Mouse (Mus musculus): ENCODE measurements at regions not wholly inside any gene's neighbourhood (a gene's known extent, or its start where the extent isn't known, plus 50 kb on each side); places are given as distances from the start of the nearest gene placed in this dataset.
A peak's percentile ranks its signal among the peaks of the same experiment; 100 is the strongest.

GRCm38 (mm10) chr5:46092549-46092948 lies 235.1 kb upstream of the Lcorl start:
- no peak for DNase-seq (ENCODE audit: low spot score)

DNA sequence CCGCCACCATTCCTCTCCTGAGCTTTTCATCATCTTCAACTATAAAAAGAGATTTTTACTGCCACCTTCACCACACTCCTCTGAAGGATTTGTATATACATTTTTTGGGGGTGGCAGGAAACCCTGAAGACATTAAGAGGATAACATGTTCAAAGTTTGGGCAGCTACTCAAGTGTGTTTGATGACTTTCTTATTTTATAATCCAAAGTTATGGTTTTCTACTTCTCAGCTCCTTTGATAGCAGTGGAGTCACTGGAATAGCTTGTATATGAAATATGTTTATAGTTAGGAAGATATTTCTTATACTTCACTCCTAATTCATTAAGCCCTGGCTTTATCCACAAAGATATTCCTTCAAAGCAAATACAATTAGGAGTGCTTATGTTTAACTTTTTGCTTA lies 229.5 kb upstream of the Lcorl start:
- no peak for DNase-seq (ENCODE audit: low spot score)

- no peak for DNase-seq (ENCODE audit: low spot score)
Observed at GRCm38 (mm10) chr5:46083293-46083692, 225.9 kb upstream of the Lcorl start.

- no peak for DNase-seq (ENCODE audit: low spot score)
Observed at GRCm38 (mm10) chr5:46073744-46074143, 216.3 kb upstream of the Lcorl start.

DNA sequence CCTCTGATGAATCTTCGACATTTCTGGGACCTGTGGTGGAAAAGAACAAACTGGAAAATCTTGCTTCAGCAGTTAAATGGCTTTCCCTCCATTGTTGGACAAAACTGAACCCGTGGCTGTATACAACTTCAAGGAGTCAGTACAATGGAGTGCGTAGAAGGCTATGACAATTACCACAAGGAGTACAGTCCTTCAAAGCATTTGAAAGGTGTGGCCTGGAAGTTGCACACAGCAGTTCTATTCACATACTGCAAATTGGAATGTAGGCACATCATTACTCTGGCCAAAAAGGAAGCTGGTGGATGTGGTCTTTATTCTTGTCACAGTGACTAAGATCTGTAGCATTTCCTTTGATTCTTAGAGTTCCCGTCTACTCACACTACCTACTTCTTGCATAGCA lies 215.7 kb upstream of the Lcorl start:
- no peak for DNase-seq (ENCODE audit: low spot score)

GRCm38 (mm10) chr5:46059910-46060309 lies 202.5 kb upstream of the Lcorl start:
- DNase-seq (ENCODE audit: low spot score), result no peak

DNA sequence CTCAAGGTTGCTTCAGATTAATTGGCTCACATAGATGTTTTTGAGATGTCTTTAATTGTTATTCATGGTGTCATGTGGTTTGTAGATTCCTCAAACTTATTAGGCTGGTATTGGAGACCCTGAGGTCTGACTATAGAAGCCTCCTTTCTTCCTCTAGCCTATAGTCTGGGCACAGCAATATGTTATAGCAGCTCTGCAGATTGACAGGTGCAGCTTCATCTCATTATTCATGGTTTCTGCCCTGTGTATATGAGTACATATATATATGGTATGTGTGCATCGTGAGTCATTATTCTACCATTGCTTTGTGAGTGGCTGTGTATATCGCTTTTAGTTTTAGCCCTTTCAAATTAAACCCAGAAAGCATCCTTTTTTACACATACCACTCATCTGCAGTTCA lies 197.4 kb upstream of the Lcorl start:
- no peak for DNase-seq (ENCODE audit: low spot score)

DNA sequence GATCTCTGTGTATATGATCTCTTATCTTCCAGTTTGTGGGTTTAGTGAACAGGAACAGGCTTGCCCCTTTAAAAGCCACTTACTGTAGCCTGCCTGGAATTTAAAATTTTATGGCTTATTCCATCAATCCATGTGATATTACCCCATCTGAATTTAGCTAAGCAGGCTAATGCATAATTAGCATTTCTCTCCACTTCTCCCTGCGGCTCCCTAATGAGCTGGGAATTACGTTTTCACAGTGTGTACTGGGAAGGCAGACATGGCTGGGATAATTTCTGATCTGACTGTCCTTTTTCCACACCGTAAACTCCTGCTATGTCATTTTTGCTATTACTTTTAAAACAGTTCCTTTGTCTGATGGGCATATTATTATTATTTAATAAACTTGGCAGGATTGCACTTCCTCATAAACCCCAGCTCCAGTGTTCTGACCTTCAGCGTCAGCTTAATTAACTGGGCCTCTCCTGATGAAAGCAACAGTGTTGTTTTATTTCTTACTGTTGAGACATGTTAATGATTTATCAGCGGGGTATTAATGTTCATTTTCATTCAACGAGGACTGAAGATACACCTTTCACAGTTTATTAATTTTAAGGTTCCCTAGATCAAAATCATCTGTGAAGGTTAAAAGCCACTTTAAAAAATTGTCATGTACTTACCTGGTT lies 185.4 kb upstream of the Lcorl start:
- no peak for DNase-seq (ENCODE audit: low spot score)

GRCm38 (mm10) chr5:46033008-46033676 lies 175.7 kb upstream of the Lcorl start:
- peak; percentile 46 for DNase-seq (ENCODE audit: low spot score)

DNA sequence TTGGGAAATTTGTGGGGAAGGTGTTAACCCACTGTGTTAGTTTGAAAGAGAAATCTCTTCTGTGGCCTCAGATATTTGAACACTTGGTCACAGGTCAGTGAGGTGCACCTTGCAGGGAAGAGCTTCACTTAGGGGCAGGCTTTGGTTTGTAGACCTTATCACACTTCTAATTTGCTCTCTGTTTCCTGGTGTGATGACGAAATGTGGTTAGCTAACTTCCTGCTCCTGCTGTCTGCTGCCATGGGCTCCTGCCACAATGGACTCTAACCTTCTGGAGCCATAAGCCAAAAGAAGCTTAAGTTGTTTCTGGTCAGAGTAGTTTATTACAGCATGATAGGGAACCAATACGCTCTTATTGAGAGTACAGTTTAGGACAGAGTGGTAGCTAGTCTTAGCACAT lies 174.8 kb upstream of the Lcorl start:
- DNase-seq (ENCODE audit: low spot score), result no peak

GRCm38 (mm10) chr5:46024138-46024537 lies 166.7 kb upstream of the Lcorl start:
- DNase-seq (ENCODE audit: low spot score), result no peak

GRCm38 (mm10) chr5:46023456-46023855 lies 166.0 kb upstream of the Lcorl start:
- no peak for DNase-seq (ENCODE audit: low spot score)

GRCm38 (mm10) chr5:46022047-46022422 lies 164.6 kb upstream of the Lcorl start:
- no peak for DNase-seq (ENCODE audit: low spot score)

DNA sequence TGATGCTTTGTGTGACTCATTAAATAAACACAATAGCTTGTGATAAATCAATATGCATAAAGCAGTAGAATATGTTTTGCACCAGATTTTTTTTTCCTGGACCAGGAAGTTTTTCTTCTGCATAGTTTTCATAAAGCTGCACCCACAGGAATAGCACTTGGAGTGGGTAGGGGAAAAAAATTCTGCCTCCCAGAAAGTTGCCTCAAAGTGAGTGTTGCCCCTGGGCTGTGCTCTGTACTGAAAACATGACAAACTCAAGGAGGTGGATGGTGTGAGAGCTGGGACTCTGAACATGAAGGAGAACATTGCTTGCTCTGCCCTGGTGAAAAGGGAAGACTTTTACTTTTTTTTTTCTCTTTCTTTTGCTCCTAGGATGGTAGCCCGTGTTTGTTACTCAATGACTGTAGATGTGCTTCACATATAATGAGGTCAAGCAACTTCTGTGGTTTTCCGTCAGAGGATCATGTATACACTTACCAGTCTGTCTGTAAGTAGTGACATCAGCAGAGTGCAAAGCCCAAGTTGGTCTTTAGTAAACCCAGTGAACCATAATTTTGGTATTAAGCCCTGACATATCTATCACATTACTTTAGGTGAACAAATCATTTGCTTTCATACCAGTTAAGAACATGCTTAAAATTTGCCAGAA lies 164.1 kb upstream of the Lcorl start:
- DNase-seq (ENCODE audit: low spot score), result no peak

DNA sequence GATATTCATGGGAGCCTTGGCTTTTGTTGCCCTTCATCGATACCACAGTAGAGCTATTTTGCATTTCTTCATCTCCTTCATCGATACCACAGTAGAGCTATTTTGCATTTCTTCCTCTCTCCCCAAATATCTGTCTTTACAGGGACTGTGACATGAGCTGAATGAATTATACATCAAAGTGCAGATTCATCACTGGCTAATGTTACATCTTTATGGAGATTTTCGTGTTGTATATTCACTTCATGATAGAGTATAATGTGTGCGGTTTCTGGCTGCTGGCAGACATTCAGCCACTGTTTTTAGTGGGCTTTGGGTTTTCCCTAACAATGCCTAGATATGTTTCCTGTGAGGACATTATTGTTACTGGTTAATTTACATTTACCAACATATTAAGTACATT lies 162.8 kb upstream of the Lcorl start:
- DNase-seq (ENCODE audit: low spot score), result no peak

GRCm38 (mm10) chr5:46007446-46007845 lies 150.0 kb upstream of the Lcorl start:
- no peak for DNase-seq (ENCODE audit: low spot score)

DNA sequence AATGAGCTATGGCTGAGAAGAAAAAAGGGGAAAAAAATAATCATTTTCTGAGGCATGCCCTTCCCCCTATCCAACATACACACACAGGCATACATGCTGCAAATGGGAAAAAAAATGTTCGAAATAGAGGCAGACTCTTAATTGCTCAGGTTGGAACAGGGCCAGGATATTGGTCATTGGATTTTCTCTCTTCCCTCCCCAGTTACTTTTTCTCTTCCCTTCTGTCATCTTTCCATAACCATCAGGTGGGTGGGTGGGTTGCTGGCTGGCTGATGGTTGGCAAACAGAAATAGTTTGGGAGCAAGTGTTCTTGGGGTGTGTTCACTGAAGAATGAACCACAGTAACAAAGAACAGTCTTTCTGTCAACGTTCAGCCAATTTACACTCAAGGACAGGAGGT lies 149.3 kb upstream of the Lcorl start:
- no peak for DNase-seq (ENCODE audit: low spot score)

DNA sequence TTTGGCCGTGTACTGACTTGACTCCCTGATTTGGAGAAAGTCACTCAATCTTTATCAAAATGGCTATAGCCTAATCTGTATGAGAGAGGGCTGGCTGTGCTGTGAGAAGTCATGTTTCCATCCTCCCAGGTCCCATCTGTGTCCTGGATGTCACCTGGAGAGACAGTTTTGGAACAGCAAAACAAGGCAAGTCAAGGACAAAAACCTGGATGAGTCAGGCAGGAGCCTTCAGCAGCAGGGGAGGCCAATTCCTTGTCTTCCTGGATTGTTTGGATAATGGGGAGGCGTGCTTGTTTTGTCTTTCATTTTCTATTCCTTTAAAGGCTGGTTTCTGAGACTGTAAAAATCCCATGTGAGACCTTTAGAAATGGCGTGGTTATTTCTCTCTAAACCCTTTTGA lies 148.8 kb upstream of the Lcorl start:
- no peak for DNase-seq (ENCODE audit: low spot score)

GRCm38 (mm10) chr5:46005631-46006030 lies 148.2 kb upstream of the Lcorl start:
- no peak for DNase-seq (ENCODE audit: low spot score)

- DNase-seq (ENCODE audit: low spot score), result no peak
Observed at GRCm38 (mm10) chr5:46002011-46002410, 144.6 kb upstream of the Lcorl start.

- no peak for DNase-seq (ENCODE audit: low spot score)
Observed at GRCm38 (mm10) chr5:45957766-45958165, 100.4 kb upstream of the Lcorl start.

GRCm38 (mm10) chr5:45943970-45944369 lies 86.6 kb upstream of the Lcorl start:
- DNase-seq (ENCODE audit: low spot score), result no peak

DNA sequence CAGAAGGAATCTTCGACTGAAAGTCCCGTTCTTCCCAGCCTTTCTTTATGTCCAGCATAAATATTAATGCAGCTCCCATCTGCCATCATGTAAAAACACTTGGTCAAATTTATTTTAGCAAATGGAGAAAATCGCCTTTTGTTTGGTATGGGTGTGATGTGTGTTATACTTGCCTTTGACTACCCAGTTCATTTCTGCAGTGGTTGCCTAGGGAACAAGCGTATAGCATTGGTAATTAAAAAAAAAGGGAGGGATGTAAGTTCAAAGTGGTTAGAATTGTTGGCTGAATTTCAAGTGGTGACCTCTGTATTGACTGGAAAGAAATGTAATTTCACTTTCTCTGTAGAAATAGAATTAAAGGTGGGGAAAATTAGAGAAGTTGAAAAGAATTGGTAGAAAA lies 75.6 kb upstream of the Lcorl start:
- DNase-seq (ENCODE audit: low spot score), result no peak

- DNase-seq (ENCODE audit: low spot score), result no peak
Observed at GRCm38 (mm10) chr5:45931252-45931651, 73.8 kb upstream of the Lcorl start.
